Mouse (Mus musculus) thymus, postnatal 25 days (tissue): ENCODE measurements around the gene Dact2.

Source experiments
- DNase-seq: peaks from one replicate; pipeline ENCODE4 v3.0.0; 2022

Dact2 gene

GRCm38 (mm10) chr17:14172731-14173130 lies 31.4 kb downstream of the Dact2 start:
- peak; percentile 62 for DNase-seq

DNA sequence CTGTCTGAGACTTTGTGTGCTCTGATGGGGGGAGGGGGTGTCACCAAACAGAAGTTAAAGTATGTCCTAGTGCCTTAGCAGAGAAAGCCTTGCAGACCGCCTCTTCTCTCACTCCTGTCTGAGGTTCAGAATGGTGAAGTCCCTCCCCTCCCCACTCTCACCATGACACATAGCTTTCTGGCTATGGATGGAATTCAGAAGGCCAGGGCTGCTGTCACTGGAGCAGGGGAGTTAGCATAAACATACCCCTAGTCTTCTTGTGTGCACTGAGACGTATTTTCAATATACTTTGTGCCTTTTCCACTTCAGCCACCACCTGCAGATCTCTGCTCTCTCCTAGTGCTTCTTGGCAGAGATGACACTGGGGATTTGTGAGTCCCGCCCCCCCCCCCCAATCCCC lies 31.9 kb downstream of the Dact2 start:
- DNase-seq = no peak

DNA sequence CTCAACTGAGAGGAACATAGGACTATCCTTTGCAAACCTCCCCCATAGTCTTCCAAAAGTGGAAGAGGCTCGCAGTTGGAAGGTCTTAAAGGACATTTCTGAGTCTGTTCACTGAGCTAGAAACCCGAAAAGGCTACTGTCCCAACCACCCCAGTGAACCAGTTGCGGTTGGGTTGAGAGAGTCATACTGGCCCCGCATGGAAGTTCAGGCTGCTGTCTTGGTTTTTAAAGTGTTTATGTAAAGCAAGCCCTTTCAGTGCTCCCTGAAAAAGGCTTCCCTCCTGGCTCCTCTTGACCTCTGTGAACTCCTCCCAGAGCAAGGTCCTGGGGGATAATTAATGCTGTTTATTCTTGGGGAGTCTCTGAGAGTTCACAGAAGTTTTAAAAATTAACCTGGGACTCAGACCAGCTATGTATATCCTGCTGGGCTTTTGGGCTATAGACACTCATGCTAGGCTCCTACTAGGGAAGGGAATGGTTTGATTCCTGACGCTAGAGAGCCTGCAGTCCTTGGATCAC lies 33.1 kb downstream of the Dact2 start:
- no peak for DNase-seq

DNA sequence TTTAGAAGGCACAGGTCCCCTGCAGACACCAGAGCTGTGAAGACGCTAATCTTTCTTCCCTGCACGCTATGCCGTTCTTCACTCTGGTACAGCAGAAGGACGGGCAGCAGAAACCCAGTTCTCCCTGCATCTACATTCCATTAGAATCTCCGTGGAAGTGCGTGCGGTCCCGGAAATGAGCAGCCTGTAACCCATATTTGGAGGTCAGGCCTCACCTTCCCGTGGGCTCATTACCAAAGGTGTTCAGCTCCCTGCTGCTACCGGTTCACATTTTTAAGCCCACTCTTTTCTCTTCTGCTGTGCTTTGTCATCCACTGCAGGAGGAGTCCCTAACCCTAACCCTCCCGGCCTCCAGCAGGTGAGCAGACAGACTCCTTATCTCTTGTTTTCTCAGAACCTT lies 34.7 kb downstream of the Dact2 start:
- DNase-seq = no peak

DNA sequence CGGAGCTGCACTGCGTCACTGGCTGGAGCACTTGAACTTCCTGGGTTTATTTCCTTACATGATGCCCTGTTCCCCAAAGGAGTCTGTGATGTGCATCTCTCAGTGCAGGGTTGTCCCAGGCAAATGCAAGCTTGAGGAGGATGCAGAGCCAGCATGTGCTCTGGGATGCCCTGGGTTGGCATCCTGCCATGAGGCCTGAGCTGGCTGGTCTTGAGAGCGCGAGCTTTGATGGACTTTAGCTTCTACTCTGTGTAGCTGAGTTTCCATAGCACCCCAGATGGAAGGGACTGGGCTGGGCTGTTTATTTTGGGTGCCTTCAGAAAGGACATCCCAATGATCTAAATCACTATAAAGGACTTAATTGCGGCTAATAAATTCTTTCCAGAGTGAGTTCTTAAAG lies 36.5 kb downstream of the Dact2 start:
- DNase-seq = no peak

GRCm38 (mm10) chr17:14166746-14167432 lies 37.2 kb downstream of the Dact2 start:
- no peak for DNase-seq

GRCm38 (mm10) chr17:14165934-14166610 lies 38.0 kb downstream of the Dact2 start:
- no peak for DNase-seq

GRCm38 (mm10) chr17:14165332-14165876 lies 38.7 kb downstream of the Dact2 start:
- DNase-seq = no peak

- no peak for DNase-seq
Measured at GRCm38 (mm10) chr17:14160846-14161245, 43.3 kb downstream of the Dact2 start.

DNA sequence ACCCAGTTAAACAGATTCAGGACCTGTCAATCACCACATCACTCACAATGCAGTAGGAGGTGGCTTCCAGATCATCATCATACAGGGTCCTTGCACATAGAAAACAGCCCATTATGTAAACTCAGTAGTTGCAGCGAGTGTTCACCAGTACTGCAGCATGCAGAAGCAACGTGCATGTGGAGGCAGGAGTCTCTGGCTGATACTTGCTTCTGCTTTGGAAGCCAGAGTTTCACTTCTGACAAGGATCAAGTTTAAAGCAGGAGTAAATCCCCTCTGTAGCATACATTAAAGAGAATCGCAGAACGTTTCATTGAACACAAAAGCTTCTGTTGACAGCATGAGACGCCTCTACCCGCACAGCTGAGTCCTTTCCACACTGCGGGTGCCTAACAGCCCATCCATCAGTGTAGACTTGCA lies 46.3 kb downstream of the Dact2 start:
- DNase-seq = no peak
